In genomic region chrX:137037470-137037999, GRCm38 (mm10) we compare ENCODE assay signal across 8 mouse cellular contexts. TPM values are rescaled to one million over a fixed set of nuclear protein-coding genes. Genes with fewer than 3 reads are reported as not detected.
A peak's percentile ranks its signal among the peaks of the same experiment; 100 is the strongest.
DNase-seq lines count a peak whose midpoint lies in the region; ATAC-seq and TF ChIP-seq lines count a peak whose summit lies in the region.

No protein-coding gene starts in this region.

- H3K9ac ChIP-seq in hindbrain, embryonic 15.5 days = peak overlapping the region; percentile 58
- peak overlapping the region; percentile 73 for H3K9ac ChIP-seq in midbrain, postnatal 0 days (replicated peaks; ENCODE audit: low read length, poor library complexity, severe bottlenecking)

- WGBS in hindbrain, embryonic 15.5 days = 21% methylated on average over 12 of the region's 12 CpGs
- 20% methylated on average over 12 of the region's 12 CpGs for WGBS in midbrain, postnatal 0 days

- peak overlapping the region; percentile 97 for H3K27ac ChIP-seq in layer of hippocampus, adult 2 months
- peak overlapping the region; percentile 61 for H3K27ac ChIP-seq in brown adipose tissue, adult 24 weeks (replicated peaks; ENCODE audit: low read depth, low read length)
- peak overlapping the region; percentile 95 for H3K27ac ChIP-seq in hindbrain, embryonic 15.5 days (replicated peaks)
- H3K27ac ChIP-seq in midbrain, postnatal 0 days (ENCODE audit: low read depth, low read length) = peak overlapping the region; percentile 93

- H3K4me3 ChIP-seq in layer of hippocampus, adult 2 months = peak overlapping the region; percentile 67
- H3K4me3 ChIP-seq in brown adipose tissue, adult 24 weeks (ENCODE audit: insufficient read depth, low read depth, low read length) = peak overlapping the region; percentile 82
- H3K4me3 ChIP-seq in hindbrain, embryonic 15.5 days = peak overlapping the region; percentile 60
- peak overlapping the region; percentile 45 for H3K4me3 ChIP-seq in midbrain, postnatal 0 days (ENCODE audit: low read depth, low read length)

- H3K36me3 ChIP-seq in hindbrain, embryonic 15.5 days = no peaks in the 10 kb centered on the region
- no peaks in the 10 kb centered on the region for H3K36me3 ChIP-seq in midbrain, postnatal 0 days (ENCODE audit: insufficient read depth, low read length)

- no peaks in the 10 kb centered on the region for H3K9me3 ChIP-seq in hindbrain, embryonic 15.5 days
- H3K9me3 ChIP-seq in midbrain, postnatal 0 days (ENCODE audit: low read length) = no peaks in the 10 kb centered on the region

- ATAC-seq in hindbrain, embryonic 15.5 days (ENCODE audit: low FRiP score, low read depth) = peak; percentile 57
- peak; percentile 61; the same call in 1 of the 2 replicates for ATAC-seq in midbrain, postnatal 0 days (ENCODE audit: low FRiP score)

- no peaks in the 10 kb centered on the region for H3K27me3 ChIP-seq in hindbrain, embryonic 15.5 days
- H3K27me3 ChIP-seq in midbrain, postnatal 0 days (ENCODE audit: insufficient read depth, low read length) = no peaks in the 10 kb centered on the region

- no peaks in the 10 kb centered on the region; the same call in 1 of the 2 replicates for H3K4me1 ChIP-seq in brown adipose tissue, adult 24 weeks (ENCODE audit: control insufficient read depth, insufficient read depth, insufficient read length, low read length)
- H3K4me1 ChIP-seq in hindbrain, embryonic 15.5 days (replicated peaks) = peaks cover 8% of the 10 kb centered on the region
- H3K4me1 ChIP-seq in midbrain, postnatal 0 days (ENCODE audit: insufficient read depth, low read length) = no peaks in the 10 kb centered on the region

- no peak for DNase-seq in layer of hippocampus, adult 2 months (ENCODE audit: low spot score in 2 of 2)
- no peak for DNase-seq in layer of hippocampus, postnatal 25 days (ENCODE audit: extremely low spot score in 1 of 2, low spot score in 1 of 2)
- DNase-seq in midbrain, postnatal 0 days (ENCODE audit: low spot score) = no peak
- DNase-seq in thymus, postnatal 0 days (ENCODE audit: low spot score) = no peak
- DNase-seq in layer of hippocampus, adult 11-12 months (ENCODE audit: low spot score) = no peak
- no peak for DNase-seq in urinary bladder, adult 18-20 months (ENCODE audit: low spot score in 2 of 2)

- peak overlapping the region; percentile 64 for H3K4me2 ChIP-seq in hindbrain, embryonic 15.5 days
- peak overlapping the region; percentile 58 for H3K4me2 ChIP-seq in midbrain, postnatal 0 days (ENCODE audit: low read depth, low read length, poor library complexity, severe bottlenecking)

- TF ChIP-seq CTCF in layer of hippocampus, adult 2 months (conservative IDR thresholded peaks at IDR 0.05) = no peak
- TF ChIP-seq CTCF in midbrain, postnatal 0 days (IDR thresholded peaks at IDR 0.05) = no peak

RNA-seq across cellular contexts. Expression of gene Slc25a53, which starts 0.6 kb away (rescaled TPM):
- 10 to 100 TPM; 28.5 to 37.6 TPM for total RNA-seq in layer of hippocampus, adult 2 months (2021)
- total RNA-seq in layer of hippocampus, postnatal 25 days (2021) = 10 to 100 TPM; 24.3 to 33.0 TPM
- polyA plus RNA-seq in brown adipose tissue, adult 24 weeks (2012; ENCODE audit: insufficient read depth, insufficient read length, missing spikeins) = 4.5 and 10.0 TPM in 2 replicates
- 12.1 and 14.6 TPM in 2 replicates for polyA plus RNA-seq in hindbrain, embryonic 15.5 days (2015; fragmentation: Nextera tagmentation; extraction: Ambion mirVana)
- total RNA-seq in midbrain, postnatal 0 days (2014; rRNA removed) = 17.6 and 20.6 TPM in 2 replicates
- polyA plus RNA-seq in midbrain, postnatal 0 days (2015; fragmentation: Nextera tagmentation; extraction: Ambion mirVana) = 11.1 and 12.6 TPM in 2 replicates
- polyA plus RNA-seq in thymus, postnatal 0 days (2015; fragmentation: Nextera tagmentation; extraction: Ambion mirVana) = 12.1 and 12.3 TPM in 2 replicates

RNA-seq across cellular contexts. Expression of gene Fam199x, which starts 11.9 kb away (rescaled TPM):
- total RNA-seq in layer of hippocampus, adult 2 months (2021) = 1 to 10 TPM; 8.4 to 8.7 TPM
- 1 to 10 TPM; 7.6 to 8.8 TPM for total RNA-seq in layer of hippocampus, postnatal 25 days (2021)
- 3.0 and 3.1 TPM in 2 replicates for polyA plus RNA-seq in brown adipose tissue, adult 24 weeks (2012; ENCODE audit: insufficient read depth, insufficient read length, missing spikeins)
- polyA plus RNA-seq in hindbrain, embryonic 15.5 days (2015; fragmentation: Nextera tagmentation; extraction: Ambion mirVana) = 7.2 and 7.3 TPM in 2 replicates
- 14.8 and 16.3 TPM in 2 replicates for total RNA-seq in midbrain, postnatal 0 days (2014; rRNA removed)
- 6.7 and 8.8 TPM in 2 replicates for polyA plus RNA-seq in midbrain, postnatal 0 days (2015; fragmentation: Nextera tagmentation; extraction: Ambion mirVana)
- 3.7 and 4.0 TPM in 2 replicates for polyA plus RNA-seq in thymus, postnatal 0 days (2015; fragmentation: Nextera tagmentation; extraction: Ambion mirVana)

RNA-seq across cellular contexts. Expression of gene Zcchc18, which starts 44.6 kb away (rescaled TPM):
- 100 to 1,000 TPM; 259 to 277 TPM for total RNA-seq in layer of hippocampus, adult 2 months (2021)
- 100 to 1,000 TPM; 243 to 253 TPM for total RNA-seq in layer of hippocampus, postnatal 25 days (2021)
- polyA plus RNA-seq in brown adipose tissue, adult 24 weeks (2012; ENCODE audit: insufficient read depth, insufficient read length, missing spikeins) = not detected in 2 replicates
- 409 and 412 TPM in 2 replicates for polyA plus RNA-seq in hindbrain, embryonic 15.5 days (2015; fragmentation: Nextera tagmentation; extraction: Ambion mirVana)
- total RNA-seq in midbrain, postnatal 0 days (2014; rRNA removed) = 196 and 224 TPM in 2 replicates
- 602 and 631 TPM in 2 replicates for polyA plus RNA-seq in midbrain, postnatal 0 days (2015; fragmentation: Nextera tagmentation; extraction: Ambion mirVana)
- polyA plus RNA-seq in thymus, postnatal 0 days (2015; fragmentation: Nextera tagmentation; extraction: Ambion mirVana) = 2.7 and 3.5 TPM in 2 replicates

Comparison
In these comparisons a context has a peak if more than half of its experiments do, and no peak if none do; other contexts are left out.
1. RNA of gene Zcchc18, which starts 44.6 kb away (polyA plus RNA-seq): 602 to 631 TPM in midbrain, postnatal 0 days and 409 to 412 TPM in hindbrain, embryonic 15.5 days; 2.7 to 3.5 TPM in thymus, postnatal 0 days and not detected in brown adipose tissue, adult 24 weeks; every median in the first group is over 10 times any median in the second.
2. Peak in every context shown above with its lines, with median percentiles within 50 percentile points of each other: H3K27ac ChIP-seq and H3K4me3 ChIP-seq.